Mouse (Mus musculus) kidney, embryonic 14.5 days (tissue): Measurements from ENCODE around the gene Rnaseh2c. TPM values are rescaled to one million over a fixed set of nuclear protein-coding genes. Genes with fewer than 3 reads are reported as not detected.

ENCODE experiments used
- ATAC-seq: fragments of 200-750 bp; cut with Nextera tagmentation; 2 replicates; pipeline ENCODE4 v1.8.0; 2017; ENCODE audit warnings: moderate number of reproducible peaks, mild to moderate bottlenecking, moderate TSS enrichment, moderate library complexity; ENCODE audit not compliant: low FRiP score, low TSS enrichment
- H3K27ac ChIP-seq: fragments of 300-500 bp; sonication (generic); 2 replicates; pipeline ENCODE4 v1.5.1; 2014; ENCODE audit warnings: low read depth, mild to moderate bottlenecking, low read length, moderate library complexity, mixed read lengths
- H3K27me3 ChIP-seq: fragments of 300-500 bp; sonication (generic); 2 replicates; pipeline ENCODE4 v1.6.1; 2014; ENCODE audit warnings: mild to moderate bottlenecking, low read length; ENCODE audit not compliant: control insufficient read depth, insufficient read depth
- H3K36me3 ChIP-seq: fragments of 300-500 bp; sonication (generic); 2 replicates; pipeline ENCODE4 v1.6.1; 2014; ENCODE audit warnings: low read length, mixed read lengths; ENCODE audit not compliant: control insufficient read depth, insufficient read depth
- H3K4me1 ChIP-seq: fragments of 300-500 bp; sonication (generic); 2 replicates; pipeline ENCODE4 v1.6.1; 2014; ENCODE audit warnings: low read length, mixed read lengths; ENCODE audit not compliant: control insufficient read depth, insufficient read depth
- H3K4me2 ChIP-seq: fragments of 300-500 bp; sonication (generic); replicated peaks from 2 replicates; pipeline ENCODE4 v1.6.1; 2014; ENCODE audit warnings: low read depth, mild to moderate bottlenecking, low read length
- H3K4me3 ChIP-seq: fragments of 300-500 bp; sonication (generic); 2 replicates; pipeline ENCODE4 v1.5.1; 2014; ENCODE audit warnings: mild to moderate bottlenecking, low read length
- H3K9ac ChIP-seq: fragments of 300-500 bp; sonication (generic); 2 replicates; pipeline ENCODE4 v1.6.1; 2014; ENCODE audit warnings: low read depth, mild to moderate bottlenecking, low read length, moderate library complexity
- H3K9me3 ChIP-seq: fragments of 300-500 bp; sonication (generic); 2 replicates; pipeline ENCODE4 v1.6.1; 2016; ENCODE audit warnings: low read length; ENCODE audit not compliant: control insufficient read depth
- WGBS: fragments of 180-500 bp; shearing (Covaris S2); extraction: QIAGEN DNeasy Blood & Tissue Kit; methylation state at CpG from one replicate; pipeline ENCODE4 v1.1.7; 2014; 5-methylcytosine and 5-hydroxymethylcytosine counted together
- polyA plus RNA-seq: library from polyadenylated mRNA; unstranded; fragments of >200 nt; fragmentation: Nextera tagmentation; extraction: Ambion mirVana; gene quantifications from 2 replicates; pipeline ENCODE4 v1.2.1, GENCODE M21; 2014

The Rnaseh2c gene
- polyA plus RNA-seq, 1 experiment from 2014 or later, result 159 TPM

GRCm38 (mm10) chr19:5612762-5613411 is 11.2 kb downstream of the Rnaseh2c start:
- Histone ChIP-seq H3K9me3 (no peaks in the 10 kb centered on the region), H3K4me3 (no peak overlapping the region), H3K36me3 (peaks cover 11% of the 10 kb centered on the region), H3K9ac (no peak overlapping the region), H3K4me2 (no peak overlapping the region), H3K27me3 (no peaks in the 10 kb centered on the region), H3K4me1 (peaks cover 14% of the 10 kb centered on the region), H3K27ac (no peak overlapping the region)
- 80% methylated on average over 3 of the region's 3 CpGs for WGBS
- no peak for ATAC-seq

GRCm38 (mm10) chr19:5614953-5615352 is 13.3 kb downstream of the Rnaseh2c start:
- H3K27me3 ChIP-seq, result no peaks in the 10 kb centered on the region
- no peak overlapping the region for H3K4me3 ChIP-seq
- 73% methylated on average over 2 of the region's 2 CpGs for WGBS
- H3K9ac ChIP-seq, result no peak overlapping the region
- no peak for ATAC-seq
- no peak overlapping the region for H3K4me2 ChIP-seq
- no peak overlapping the region for H3K27ac ChIP-seq
- H3K36me3 ChIP-seq, result no peaks in the 10 kb centered on the region
- peaks cover 5% of the 10 kb centered on the region; the same call in 1 of the 2 replicates for H3K4me1 ChIP-seq
- no peaks in the 10 kb centered on the region for H3K9me3 ChIP-seq

GRCm38 (mm10) chr19:5620007-5620406 is 18.3 kb downstream of the Rnaseh2c start:
- WGBS, result 79% methylated on average over 4 of the region's 4 CpGs
- ATAC-seq, result no peak
- H3K27ac ChIP-seq, result no peak overlapping the region

GRCm38 (mm10) chr19:5621884-5622283 is 20.2 kb downstream of the Rnaseh2c start:
- Histone ChIP-seq H3K27me3 (no peaks in the 10 kb centered on the region), H3K9ac (no peak overlapping the region), H3K4me2 (no peak overlapping the region), H3K4me1 (no peaks in the 10 kb centered on the region), H3K27ac (no peak overlapping the region), H3K4me3 (no peak overlapping the region), H3K9me3 (no peaks in the 10 kb centered on the region), H3K36me3 (no peaks in the 10 kb centered on the region)
- WGBS, result 79% methylated on average over 5 of the region's 5 CpGs
- no peak for ATAC-seq

More at GRCm38 (mm10) chr19:5620007-5620406, 18.3 kb downstream of the Rnaseh2c start:
- H3K4me1 ChIP-seq, result no peaks in the 10 kb centered on the region
- no peaks in the 10 kb centered on the region for H3K36me3 ChIP-seq
- H3K4me3 ChIP-seq, result no peak overlapping the region
- no peaks in the 10 kb centered on the region for H3K27me3 ChIP-seq
- H3K4me2 ChIP-seq, result no peak overlapping the region
- no peak overlapping the region for H3K9ac ChIP-seq
- H3K9me3 ChIP-seq, result no peaks in the 10 kb centered on the region

- H3K9ac ChIP-seq, result no peak overlapping the region
- H3K9me3 ChIP-seq, result no peaks in the 10 kb centered on the region
- ATAC-seq, result no peak
- H3K27me3 ChIP-seq, result no peaks in the 10 kb centered on the region
- WGBS, result 86% methylated on average over 8 of the region's 8 CpGs
- no peaks in the 10 kb centered on the region for H3K36me3 ChIP-seq
- no peak overlapping the region for H3K4me3 ChIP-seq
- no peaks in the 10 kb centered on the region for H3K4me1 ChIP-seq
- no peak overlapping the region for H3K4me2 ChIP-seq
- H3K27ac ChIP-seq, result no peak overlapping the region
These were observed 23.6 kb downstream of the Rnaseh2c start for GRCm38 (mm10) chr19:5625311-5625710.

GRCm38 (mm10) chr19:5629907-5630306 is 28.2 kb downstream of the Rnaseh2c start:
- H3K27me3 ChIP-seq, result no peaks in the 10 kb centered on the region
- H3K4me1 ChIP-seq, result no peaks in the 10 kb centered on the region
- no peaks in the 10 kb centered on the region for H3K9me3 ChIP-seq
- H3K27ac ChIP-seq, result no peak overlapping the region
- H3K4me3 ChIP-seq, result no peak overlapping the region
- H3K4me2 ChIP-seq, result no peak overlapping the region
- ATAC-seq, result no peak
- no peaks in the 10 kb centered on the region for H3K36me3 ChIP-seq
- H3K9ac ChIP-seq, result no peak overlapping the region

GRCm38 (mm10) chr19:5632120-5632519 is 30.4 kb downstream of the Rnaseh2c start:
- WGBS, result 78% methylated on average over 9 of the region's 9 CpGs
- no peak overlapping the region for H3K4me2 ChIP-seq
- no peaks in the 10 kb centered on the region for H3K27me3 ChIP-seq
- H3K36me3 ChIP-seq, result no peaks in the 10 kb centered on the region
- H3K9ac ChIP-seq, result no peak overlapping the region
- H3K9me3 ChIP-seq, result no peaks in the 10 kb centered on the region
- H3K4me3 ChIP-seq, result no peak overlapping the region
- no peak for ATAC-seq
- H3K27ac ChIP-seq, result no peak overlapping the region
- peaks cover 6% of the 10 kb centered on the region; the same call in 1 of the 2 replicates for H3K4me1 ChIP-seq

- 78% methylated on average over 7 of the region's 7 CpGs for WGBS
- Histone ChIP-seq H3K27me3 (no peaks in the 10 kb centered on the region), H3K4me3 (no peak overlapping the region), H3K9ac (no peak overlapping the region), H3K27ac (no peak overlapping the region), H3K4me1 (peaks cover 12% of the 10 kb centered on the region), H3K36me3 (peaks cover 21% of the 10 kb centered on the region), H3K4me2 (peak overlapping the region; percentile 87; the same call in 1 of the 2 replicates), H3K9me3 (no peaks in the 10 kb centered on the region)
- ATAC-seq, result no peak
These were observed 34.4 kb downstream of the Rnaseh2c start for GRCm38 (mm10) chr19:5636036-5636570.

- peak overlapping the region; percentile 86 for H3K27ac ChIP-seq
- WGBS, result 38% methylated on average over 12 of the region's 12 CpGs
- peaks cover 26% of the 10 kb centered on the region for H3K36me3 ChIP-seq
- H3K4me2 ChIP-seq, result peak overlapping the region; percentile 87
- no peaks in the 10 kb centered on the region for H3K27me3 ChIP-seq
- H3K4me1 ChIP-seq, result peaks cover 12% of the 10 kb centered on the region
- peak overlapping the region; percentile 70 for H3K4me3 ChIP-seq
- H3K9ac ChIP-seq, result peak overlapping the region; percentile 76
- ATAC-seq, result no peak
- no peaks in the 10 kb centered on the region for H3K9me3 ChIP-seq
These were observed 34.9 kb downstream of the Rnaseh2c start for GRCm38 (mm10) chr19:5636571-5637041.
